Mouse (Mus musculus): ENCODE data around the gene Mad1l1.

The Mad1l1 gene

GRCm38 (mm10) chr5:139959741-139960140, 361.6 kb downstream of the Mad1l1 start:
- DNase-seq (ENCODE audit: low read depth, low spot score): no peak
